Mouse (Mus musculus) forebrain, embryonic 13.5 days (tissue): ENCODE data around the gene Erlec1. TPM values are rescaled to one million over a fixed set of nuclear protein-coding genes. Genes with fewer than 3 reads are reported as not detected.

Source experiments
- ATAC-seq: fragments of 200-750 bp; cut with Nextera tagmentation; 2 replicates; pipeline ENCODE4 v1.8.0; 2017
- H3K27ac ChIP-seq: fragments of 300-500 bp; sonication (generic); 2 replicates; pipeline ENCODE4 v1.5.1; 2015; ENCODE audit warnings: inconsistent platforms, mild to moderate bottlenecking, moderate library complexity
- H3K27me3 ChIP-seq: fragments of 300-500 bp; sonication (generic); 2 replicates; pipeline ENCODE4 v1.6.1; 2015; ENCODE audit warnings: mild to moderate bottlenecking, inconsistent platforms
- H3K36me3 ChIP-seq: fragments of 300-500 bp; sonication (generic); 2 replicates; pipeline ENCODE4 v1.6.1; 2015; ENCODE audit warnings: mild to moderate bottlenecking, inconsistent platforms; ENCODE audit not compliant: poor library complexity, severe bottlenecking
- H3K4me1 ChIP-seq: fragments of 300-500 bp; sonication (generic); 2 replicates; pipeline ENCODE4 v1.6.1; 2015; ENCODE audit warnings: inconsistent platforms
- H3K4me2 ChIP-seq: fragments of 300-500 bp; sonication (generic); 2 replicates; pipeline ENCODE4 v1.6.1; 2015; ENCODE audit warnings: inconsistent platforms, mild to moderate bottlenecking, moderate library complexity
- H3K4me3 ChIP-seq: fragments of 300-500 bp; sonication (generic); 2 replicates; pipeline ENCODE4 v1.5.1; 2015; ENCODE audit warnings: mild to moderate bottlenecking, inconsistent platforms
- H3K9ac ChIP-seq: fragments of 300-500 bp; sonication (generic); 2 replicates; pipeline ENCODE4 v1.6.1; 2015; ENCODE audit warnings: mild to moderate bottlenecking, inconsistent platforms
- H3K9me3 ChIP-seq: fragments of 300-500 bp; sonication (generic); replicated peaks from 2 replicates; pipeline ENCODE4 v1.6.1; 2016; ENCODE audit warnings: inconsistent platforms
- WGBS: fragments of 180-500 bp; shearing (Covaris S2); methylation state at CpG from one replicate; pipeline ENCODE4 v1.1.7; 2015; 5-methylcytosine and 5-hydroxymethylcytosine counted together
- polyA plus RNA-seq: library from polyadenylated mRNA; unstranded; fragments of >200 nt; fragmentation: Nextera tagmentation; extraction: Ambion mirVana; gene quantifications from 2 replicates; pipeline ENCODE4 v1.2.1, GENCODE M21; 2015

Erlec1 gene
- polyA plus RNA-seq, 1 experiment from 2014 or later, result 9.6 TPM

DNA sequence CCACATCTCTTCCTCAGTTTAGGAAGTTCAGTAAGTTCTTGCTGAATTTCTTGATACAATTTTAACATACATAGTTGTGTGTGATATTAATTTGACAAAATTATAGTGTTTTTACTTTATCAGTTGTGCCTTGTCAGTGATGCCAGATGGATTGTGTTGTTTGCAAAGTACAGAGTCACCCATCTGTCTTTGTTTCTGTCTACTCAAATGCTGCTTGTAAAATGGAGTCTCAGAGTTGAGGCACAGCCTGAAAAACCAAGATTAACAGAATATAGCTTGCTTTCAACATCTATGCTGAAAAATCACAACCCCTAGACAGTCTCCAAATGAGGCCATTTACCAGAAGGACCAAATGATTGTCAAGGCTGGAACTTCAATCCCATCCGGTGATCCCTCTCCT lies 25.6 kb downstream of the Erlec1 start:
- ATAC-seq, result no peak
- no peak overlapping the region for H3K9ac ChIP-seq
- WGBS, result 100% methylated on average over 1 of the region's 1 CpGs
- no peaks in the 10 kb centered on the region for H3K27me3 ChIP-seq
- peaks cover 49% of the 10 kb centered on the region for H3K36me3 ChIP-seq
- no peak overlapping the region for H3K4me3 ChIP-seq
- no peaks in the 10 kb centered on the region for H3K4me1 ChIP-seq
- no peak overlapping the region for H3K4me2 ChIP-seq
- no peak overlapping the region for H3K27ac ChIP-seq
- H3K9me3 ChIP-seq, result no peaks in the 10 kb centered on the region

DNA sequence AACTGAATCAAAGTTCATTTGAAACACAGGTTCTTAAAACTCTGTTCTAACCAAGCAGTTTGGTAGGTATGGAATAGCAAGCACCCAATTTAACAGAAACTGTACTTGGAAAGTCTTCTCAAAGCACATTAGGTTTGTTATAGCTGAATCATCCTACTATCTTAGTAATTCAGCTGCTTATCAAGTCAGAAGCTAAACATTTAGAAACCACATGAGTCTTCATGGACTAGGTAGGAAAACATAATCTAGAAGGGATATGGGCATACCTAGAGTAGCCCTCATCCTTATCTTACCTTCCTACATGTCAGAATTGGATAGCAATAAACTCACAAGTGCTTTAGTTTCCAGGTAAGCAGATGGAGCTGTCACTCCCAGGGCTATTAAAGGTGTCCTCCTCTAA lies 26.1 kb downstream of the Erlec1 start:
- no peak overlapping the region for H3K4me2 ChIP-seq
- H3K9ac ChIP-seq, result no peak overlapping the region
- no peak overlapping the region for H3K4me3 ChIP-seq
- H3K27ac ChIP-seq, result no peak overlapping the region
- H3K36me3 ChIP-seq, result peaks cover 51% of the 10 kb centered on the region
- no peaks in the 10 kb centered on the region for H3K4me1 ChIP-seq
- ATAC-seq, result no peak
- no peaks in the 10 kb centered on the region for H3K27me3 ChIP-seq
- H3K9me3 ChIP-seq, result no peaks in the 10 kb centered on the region

DNA sequence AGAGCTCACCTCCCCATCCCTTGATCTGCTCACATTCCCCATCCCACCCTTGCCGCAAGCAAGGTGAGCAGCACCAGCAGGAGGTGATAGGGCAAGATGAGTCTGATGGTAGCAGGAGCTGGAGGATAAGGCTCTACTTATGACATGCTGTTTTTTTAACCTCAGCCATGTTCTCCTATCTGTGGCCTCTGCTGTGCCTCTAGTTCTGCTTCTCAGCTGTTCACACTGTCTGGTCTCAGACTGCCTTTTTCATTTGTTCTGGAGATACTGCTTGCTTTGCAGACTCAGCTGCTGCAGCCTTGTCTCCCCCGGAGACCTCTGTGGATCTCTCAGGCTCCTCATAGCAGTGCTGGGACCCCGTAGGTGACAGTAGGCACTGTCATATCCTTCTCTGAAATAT lies 30.9 kb downstream of the Erlec1 start:
- no peak overlapping the region for H3K27ac ChIP-seq
- H3K4me3 ChIP-seq, result no peak overlapping the region
- peaks cover 39% of the 10 kb centered on the region for H3K36me3 ChIP-seq
- H3K9ac ChIP-seq, result no peak overlapping the region
- WGBS, result 92% methylated on average over 3 of the region's 3 CpGs
- H3K4me1 ChIP-seq, result no peaks in the 10 kb centered on the region
- no peaks in the 10 kb centered on the region for H3K27me3 ChIP-seq
- no peaks in the 10 kb centered on the region for H3K9me3 ChIP-seq
- no peak for ATAC-seq
- no peak overlapping the region for H3K4me2 ChIP-seq

GRCm38 (mm10) chr11:30920641-30921040 lies 33.5 kb downstream of the Erlec1 start:
- H3K9me3 ChIP-seq, result no peaks in the 10 kb centered on the region
- H3K4me3 ChIP-seq, result no peak overlapping the region
- no peaks in the 10 kb centered on the region for H3K27me3 ChIP-seq
- no peak for ATAC-seq
- H3K36me3 ChIP-seq, result peaks cover 14% of the 10 kb centered on the region
- WGBS, result 41% methylated on average over 1 of the region's 1 CpGs
- H3K4me1 ChIP-seq, result no peaks in the 10 kb centered on the region
- no peak overlapping the region for H3K4me2 ChIP-seq
- no peak overlapping the region for H3K27ac ChIP-seq
- no peak overlapping the region for H3K9ac ChIP-seq

DNA sequence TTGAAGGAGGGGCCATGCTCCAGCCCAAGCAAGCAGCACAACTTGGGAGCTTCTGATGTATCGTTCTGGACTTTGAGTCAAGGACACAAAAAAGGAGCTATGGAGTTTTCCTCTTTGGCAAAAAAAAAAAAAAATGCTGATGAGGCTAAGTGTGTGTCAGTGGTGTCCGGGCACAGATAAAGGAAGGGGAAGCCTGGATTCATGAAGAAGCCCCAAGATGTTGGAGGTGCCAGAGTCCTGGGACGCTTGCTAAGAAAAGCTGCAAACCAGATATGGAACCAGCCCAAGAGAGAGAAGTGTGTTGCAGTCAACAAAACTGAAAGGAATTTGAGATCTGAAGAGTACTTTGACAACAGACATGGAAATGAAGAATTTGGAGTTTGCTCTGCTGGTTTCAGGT lies 41.8 kb downstream of the Erlec1 start:
- Histone ChIP-seq H3K4me1 (no peaks in the 10 kb centered on the region), H3K4me2 (no peak overlapping the region), H3K27me3 (no peaks in the 10 kb centered on the region), H3K36me3 (no peaks in the 10 kb centered on the region), H3K9me3 (no peaks in the 10 kb centered on the region), H3K27ac (no peak overlapping the region), H3K4me3 (no peak overlapping the region), H3K9ac (no peak overlapping the region)
- 92% methylated on average over 3 of the region's 3 CpGs for WGBS
- ATAC-seq, result no peak

- Histone ChIP-seq H3K9ac (no peak overlapping the region), H3K27ac (no peak overlapping the region), H3K9me3 (no peaks in the 10 kb centered on the region), H3K36me3 (no peaks in the 10 kb centered on the region), H3K27me3 (no peaks in the 10 kb centered on the region), H3K4me2 (no peak overlapping the region), H3K4me1 (no peaks in the 10 kb centered on the region), H3K4me3 (no peak overlapping the region)
- ATAC-seq, result no peak
These were observed 54.8 kb downstream of the Erlec1 start for GRCm38 (mm10) chr11:30899312-30899711.

- no peak for ATAC-seq
- Histone ChIP-seq H3K4me1 (no peaks in the 10 kb centered on the region), H3K4me2 (no peak overlapping the region), H3K36me3 (no peaks in the 10 kb centered on the region), H3K27ac (no peak overlapping the region), H3K9ac (no peak overlapping the region), H3K4me3 (no peak overlapping the region), H3K27me3 (no peaks in the 10 kb centered on the region), H3K9me3 (no peaks in the 10 kb centered on the region)
- 94% methylated on average over 1 of the region's 1 CpGs for WGBS
These were observed 57.9 kb downstream of the Erlec1 start for GRCm38 (mm10) chr11:30896201-30896600.

DNA sequence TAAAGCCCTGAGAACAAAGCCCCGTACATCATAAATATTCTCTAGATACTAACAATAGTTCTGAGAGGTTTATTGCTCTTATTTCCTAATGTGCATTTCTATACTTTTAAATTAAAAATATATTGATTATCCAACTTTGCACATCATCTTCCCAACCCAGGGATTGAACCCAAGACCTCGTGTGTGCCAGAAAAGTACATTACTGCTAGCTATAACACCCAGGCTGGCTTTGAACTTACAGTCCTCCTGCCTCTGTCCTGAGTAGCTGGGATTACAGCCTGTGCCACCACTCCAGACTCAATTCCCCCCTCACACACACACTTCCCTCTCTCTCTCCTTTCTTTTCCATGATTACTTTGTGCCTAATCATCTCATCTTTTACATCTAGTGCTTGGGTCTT lies 66.0 kb downstream of the Erlec1 start:
- H3K9me3 ChIP-seq, result no peaks in the 10 kb centered on the region
- no peak for ATAC-seq
- no peaks in the 10 kb centered on the region for H3K36me3 ChIP-seq
- H3K4me3 ChIP-seq, result no peak overlapping the region
- H3K4me2 ChIP-seq, result no peak overlapping the region
- H3K27me3 ChIP-seq, result no peaks in the 10 kb centered on the region
- 91% methylated on average over 2 of the region's 2 CpGs for WGBS
- H3K4me1 ChIP-seq, result peaks cover 10% of the 10 kb centered on the region
- no peak overlapping the region for H3K27ac ChIP-seq
- H3K9ac ChIP-seq, result no peak overlapping the region

- Histone ChIP-seq H3K27ac (peak within 1 kb of the TSS; percentile 25; the same call in 1 of the 2 replicates), H3K36me3 (peaks cover under 1% of the 10 kb centered on the region), H3K9me3 (no peaks in the 10 kb centered on the region), H3K27me3 (no peaks in the 10 kb centered on the region), H3K9ac (peak within 1 kb of the TSS; percentile 82), H3K4me1 (peaks cover 10% of the 10 kb centered on the region), H3K4me3 (peak within 1 kb of the TSS; percentile 55), H3K4me2 (peak within 1 kb of the TSS; percentile 82)
- peak; percentile 96 for ATAC-seq
- WGBS, result 2% methylated on average over 41 of the region's 41 CpGs
These were observed 68.8 kb downstream of the Erlec1 start, which contains the start of the genes Gpr75 and Asb3 for GRCm38 (mm10) chr11:30885171-30885871. Gpr75 (plus strand) TSS chr11:30885358. Asb3 (plus strand) TSS chr11:30885416.

Other genes starting within 250 kb of the Erlec1 start
- gene Psme4, start 182.6 kb downstream of the Erlec1 start, polyA plus RNA-seq, result 23.7 and 27.2 TPM in 2 replicates
- 1.4 and 1.8 TPM in 2 replicates for gene Gpr75, start 69.0 kb downstream of the Erlec1 start, polyA plus RNA-seq
- 34.8 and 40.2 TPM in 2 replicates for gene Asb3, start 68.9 kb downstream of the Erlec1 start, polyA plus RNA-seq
- gene Chac2, start 32.0 kb upstream of the Erlec1 start, polyA plus RNA-seq, result 19.0 and 19.7 TPM in 2 replicates
- gene Gm17332, start 228.1 kb upstream of the Erlec1 start, polyA plus RNA-seq, result not detected in 2 replicates